Mouse (Mus musculus): Measurements from ENCODE around the gene Wwox.

GRCm38 (mm10) chr8:114825460-114825859 is 386.0 kb downstream of the Wwox start:
- no peak for TF ChIP-seq UBTF (IDR thresholded peaks at IDR 0.05; ENCODE audit: low read depth, low read length)
- no peak for TF ChIP-seq POLR2A (IDR thresholded peaks at IDR 0.05; ENCODE audit: low read depth, low read length)
- no peak for TF ChIP-seq ZKSCAN1 (IDR thresholded peaks at IDR 0.05; ENCODE audit: borderline replicate concordance, low read depth, low read length)
- no peak for TF ChIP-seq HCFC1 (IDR thresholded peaks at IDR 0.05; ENCODE audit: low read depth, low read length)
- no peak for TF ChIP-seq CTCF (conservative IDR thresholded peaks at IDR 0.05 in 1 of 2, IDR thresholded peaks at IDR 0.05 in 1 of 2; ENCODE audit: low read depth in 2 of 2, low read length in 2 of 2)
- TF ChIP-seq POLR2AphosphoS2 (IDR thresholded peaks at IDR 0.05; ENCODE audit: low read depth, low read length), result no peak
- no peak for TF ChIP-seq ZMIZ1 (IDR thresholded peaks at IDR 0.05; ENCODE audit: low read depth, low read length)
- TF ChIP-seq RCOR1 (conservative IDR thresholded peaks at IDR 0.05; ENCODE audit: low read depth, low read length), result no peak
- no peak for TF ChIP-seq KAT2A (IDR thresholded peaks at IDR 0.05; ENCODE audit: insufficient replicate concordance, low read length)
- no peak for TF ChIP-seq USF2 (conservative IDR thresholded peaks at IDR 0.05; ENCODE audit: low read depth, low read length)
- no peak for TF ChIP-seq ZNF384 (IDR thresholded peaks at IDR 0.05; ENCODE audit: low read depth, low read length)
- no peak for TF ChIP-seq CHD2 (IDR thresholded peaks at IDR 0.05; ENCODE audit: low read length)
